Mouse (Mus musculus): Measurements from ENCODE around the gene Col26a1.

Col26a1 gene

GRCm38 (mm10) chr5:136881380-136882009 is 1.5 kb downstream of the Col26a1 start:
- DNase-seq (ENCODE audit: low read depth, low spot score): peak; percentile 68

GRCm38 (mm10) chr5:136880101-136880500 is 2.9 kb downstream of the Col26a1 start:
- no peak for DNase-seq (ENCODE audit: low read depth, low spot score)

- DNase-seq (ENCODE audit: low read depth, low spot score): no peak
Measured at GRCm38 (mm10) chr5:136874271-136874670, 8.7 kb downstream of the Col26a1 start.

GRCm38 (mm10) chr5:136872417-136872816 is 10.6 kb downstream of the Col26a1 start:
- DNase-seq (ENCODE audit: low read depth, low spot score): no peak

- no peak for DNase-seq (ENCODE audit: low read depth, low spot score)
Measured at GRCm38 (mm10) chr5:136869451-136870114, 13.4 kb downstream of the Col26a1 start.

GRCm38 (mm10) chr5:136867706-136868105 is 15.3 kb downstream of the Col26a1 start:
- DNase-seq (ENCODE audit: low read depth, low spot score): no peak

- DNase-seq (ENCODE audit: low read depth, low spot score): no peak
Measured at GRCm38 (mm10) chr5:136863961-136864674, 18.9 kb downstream of the Col26a1 start.

GRCm38 (mm10) chr5:136863276-136863675 is 19.7 kb downstream of the Col26a1 start:
- no peak for DNase-seq (ENCODE audit: low read depth, low spot score)

- DNase-seq (ENCODE audit: low read depth, low spot score): no peak
Measured at GRCm38 (mm10) chr5:136862806-136863205, 20.2 kb downstream of the Col26a1 start.

GRCm38 (mm10) chr5:136861191-136861940 is 21.6 kb downstream of the Col26a1 start:
- no peak for DNase-seq (ENCODE audit: low read depth, low spot score)

- no peak for DNase-seq (ENCODE audit: low read depth, low spot score)
Measured at GRCm38 (mm10) chr5:136850716-136851115, 32.3 kb downstream of the Col26a1 start.

- no peak for DNase-seq (ENCODE audit: low read depth, low spot score)
Measured at GRCm38 (mm10) chr5:136846385-136847264, 36.4 kb downstream of the Col26a1 start.

GRCm38 (mm10) chr5:136843930-136844329 is 39.1 kb downstream of the Col26a1 start:
- DNase-seq (ENCODE audit: low read depth, low spot score): no peak

GRCm38 (mm10) chr5:136840036-136840435 is 43.0 kb downstream of the Col26a1 start:
- DNase-seq (ENCODE audit: low read depth, low spot score): peak; percentile 29

GRCm38 (mm10) chr5:136833053-136833452 is 50.0 kb downstream of the Col26a1 start:
- DNase-seq (ENCODE audit: low read depth, low spot score): no peak

- no peak for DNase-seq (ENCODE audit: low read depth, low spot score)
Measured at GRCm38 (mm10) chr5:136830156-136830555, 52.9 kb downstream of the Col26a1 start.

- no peak for DNase-seq (ENCODE audit: low read depth, low spot score)
Measured at GRCm38 (mm10) chr5:136821971-136822370, 61.0 kb downstream of the Col26a1 start.

- no peak for DNase-seq (ENCODE audit: low read depth, low spot score)
Measured at GRCm38 (mm10) chr5:136820911-136821310, 62.1 kb downstream of the Col26a1 start.

GRCm38 (mm10) chr5:136819686-136820085 is 63.3 kb downstream of the Col26a1 start:
- no peak for DNase-seq (ENCODE audit: low read depth, low spot score)

GRCm38 (mm10) chr5:136810539-136811374 is 72.3 kb downstream of the Col26a1 start:
- no peak for DNase-seq (ENCODE audit: low read depth, low spot score)
